Mouse (Mus musculus): Measurements from ENCODE around the gene Gm5483. TPM values are rescaled to one million over a fixed set of nuclear protein-coding genes. Genes with fewer than 3 reads are reported as not detected.
"Not testable (repeated sequence)": the region's sequence is repeated elsewhere in the genome, so short reads cannot be mapped to it uniquely, and the experiment has no call there.

Gene Gm5483
- total and polyA plus RNA-seq, 3 experiments = not detected

DNA sequence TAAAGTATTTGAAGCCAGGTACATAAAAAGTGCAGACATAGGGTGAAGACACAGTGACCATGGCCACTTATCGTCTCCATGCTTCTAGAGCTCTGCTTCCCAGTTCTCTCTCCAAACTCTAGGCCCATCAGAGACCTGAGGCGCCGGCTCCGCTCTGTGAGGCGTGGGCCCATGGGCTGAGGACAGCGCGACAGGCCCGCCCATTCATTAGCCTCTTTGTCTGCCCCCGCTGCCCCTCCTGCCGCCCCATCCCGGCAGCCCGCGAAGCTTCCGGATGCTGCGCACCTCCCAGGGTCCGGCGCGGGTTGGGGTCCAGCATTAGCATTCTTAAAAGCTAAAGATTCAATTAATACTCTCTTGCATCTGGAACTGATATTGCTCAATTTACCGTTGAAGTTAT lies 15.2 kb downstream of the Gm5483 start:
- WGBS = 60% methylated on average over 19 of the region's 19 CpGs
- TF ChIP-seq EP300 (IDR thresholded peaks at IDR 0.05; ENCODE audit: insufficient read depth, low read depth, low read length) (no peak), POLR2A (IDR thresholded peaks at IDR 0.05; ENCODE audit: insufficient read depth, low read depth, low read length) (no peak), CTCF (IDR thresholded peaks at IDR 0.05) (no peak)
- Histone ChIP-seq H3K27ac (no peak overlapping the region), H3K27me3 (ENCODE audit: control insufficient read depth, insufficient read depth, low read length) (no peaks in the 10 kb centered on the region), H3K36me3 (ENCODE audit: control insufficient read depth, insufficient read depth, low read length) (no peaks in the 10 kb centered on the region), H3K9ac (ENCODE audit: low read depth, low read length) (no peak overlapping the region), H3K4me1 (ENCODE audit: control insufficient read depth, insufficient read depth, low read length) (no peaks in the 10 kb centered on the region), H3K79me2 (replicated peaks; ENCODE audit: control insufficient read depth, insufficient read depth, low read length) (no peaks in the 10 kb centered on the region), H3K4me3 (no peak overlapping the region)
- intact Hi-C loops (cut with DNase I) = no loop called here
- DNase-seq = no peak

DNA sequence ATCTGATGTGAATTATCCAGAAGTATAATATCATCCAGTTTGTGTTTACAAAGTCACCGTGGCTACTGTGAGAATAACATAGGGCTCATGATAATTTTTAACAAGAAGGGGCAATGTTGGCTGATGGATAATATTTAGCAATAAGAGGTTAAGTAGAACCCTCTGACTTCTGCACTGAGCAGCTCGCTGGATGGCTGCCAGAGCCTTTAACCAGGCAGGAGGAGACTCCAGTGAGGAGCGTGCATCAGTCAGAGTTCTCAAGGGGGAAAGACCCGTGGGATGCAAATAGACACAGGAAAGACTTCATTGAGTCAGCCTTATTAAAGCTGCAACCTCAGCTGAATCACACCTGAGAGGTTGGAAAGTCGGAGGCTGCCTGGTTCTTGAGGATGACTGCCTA lies 19.8 kb downstream of the Gm5483 start:
- H3K79me2 ChIP-seq (replicated peaks; ENCODE audit: control insufficient read depth, insufficient read depth, low read length) = no peaks in the 10 kb centered on the region
- H3K4me1 ChIP-seq (ENCODE audit: control insufficient read depth, insufficient read depth, low read length) = no peaks in the 10 kb centered on the region
- TF ChIP-seq POLR2A (IDR thresholded peaks at IDR 0.05; ENCODE audit: insufficient read depth, low read depth, low read length) (no peak), CTCF (IDR thresholded peaks at IDR 0.05) (no peak), EP300 (IDR thresholded peaks at IDR 0.05; ENCODE audit: insufficient read depth, low read depth, low read length) (no peak)
- no peak overlapping the region for H3K27ac ChIP-seq
- no peaks in the 10 kb centered on the region for H3K36me3 ChIP-seq (ENCODE audit: control insufficient read depth, insufficient read depth, low read length)
- H3K9ac ChIP-seq (ENCODE audit: low read depth, low read length) = no peak overlapping the region
- H3K27me3 ChIP-seq (ENCODE audit: control insufficient read depth, insufficient read depth, low read length) = no peaks in the 10 kb centered on the region
- intact Hi-C loops (cut with DNase I) = no loop called here
- no peak overlapping the region for H3K4me3 ChIP-seq
- 57% methylated on average over 5 of the region's 5 CpGs for WGBS
- no peak for DNase-seq

DNA sequence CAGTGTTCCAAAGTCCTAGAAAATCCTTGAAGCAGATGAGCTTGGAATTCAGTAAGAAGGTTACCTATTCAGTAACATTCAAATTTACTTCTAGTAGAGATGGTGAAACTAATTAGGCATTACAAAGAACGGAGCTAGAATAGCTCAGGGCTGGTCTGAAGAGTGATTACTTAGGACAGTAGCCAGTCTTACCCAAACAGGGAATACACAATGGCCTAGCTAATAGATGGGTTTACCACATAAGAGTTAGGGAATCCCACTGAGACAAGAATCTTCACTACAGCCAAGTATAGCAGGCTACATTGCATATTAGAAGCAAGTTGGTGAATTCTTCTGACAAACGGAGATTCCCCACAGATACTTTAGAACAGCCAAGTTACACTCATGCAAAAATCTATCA lies 21.7 kb downstream of the Gm5483 start:
- H3K79me2 ChIP-seq (replicated peaks; ENCODE audit: control insufficient read depth, insufficient read depth, low read length); DNase-seq; H3K9ac ChIP-seq (ENCODE audit: low read depth, low read length); intact Hi-C loops (cut with DNase I); H3K4me1 ChIP-seq (ENCODE audit: control insufficient read depth, insufficient read depth, low read length); H3K36me3 ChIP-seq (ENCODE audit: control insufficient read depth, insufficient read depth, low read length); H3K4me3 ChIP-seq; H3K27me3 ChIP-seq (ENCODE audit: control insufficient read depth, insufficient read depth, low read length); H3K27ac ChIP-seq: not testable (repeated sequence)
- WGBS = 49% methylated on average over 2 of the region's 2 CpGs

DNA sequence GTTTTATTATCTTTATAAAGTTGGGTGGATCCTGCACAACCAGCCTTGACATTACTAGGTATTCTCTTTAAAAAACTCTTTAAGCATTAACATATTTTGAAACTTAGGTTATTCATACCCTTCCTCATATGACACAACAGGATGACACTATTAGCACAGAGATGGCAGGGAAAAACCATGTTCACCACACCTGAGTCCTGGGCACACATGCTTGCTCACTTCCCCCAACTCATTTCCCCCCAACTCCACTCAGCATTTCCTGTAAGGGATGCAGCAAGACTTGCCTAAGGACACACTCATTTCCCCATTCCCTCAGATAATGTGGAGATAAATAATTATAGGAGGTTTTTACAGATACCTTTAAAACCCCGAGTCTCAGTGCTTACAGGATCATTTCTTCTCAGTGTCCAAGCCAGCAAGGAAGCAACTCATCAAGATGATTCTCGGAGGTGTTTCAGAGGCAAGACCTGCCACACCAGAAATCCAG lies 26.0 kb downstream of the Gm5483 start, which contains the start of gene Gm5416:
Gene Gm5416 (plus strand): TSS at position 437 of the 487 bp plus-strand sequence.
- DNase-seq = no peak
- TF ChIP-seq CTCF (IDR thresholded peaks at IDR 0.05) (no peak), POLR2A (IDR thresholded peaks at IDR 0.05; ENCODE audit: insufficient read depth, low read depth, low read length) (no peak), EP300 (IDR thresholded peaks at IDR 0.05; ENCODE audit: insufficient read depth, low read depth, low read length) (no peak)
- intact Hi-C loops (cut with DNase I) = no loop called here
- no peak within 1 kb of the TSS for H3K4me3 ChIP-seq
- no peaks in the 10 kb centered on the region for H3K79me2 ChIP-seq (replicated peaks; ENCODE audit: control insufficient read depth, insufficient read depth, low read length)
- H3K27ac ChIP-seq = no peak within 1 kb of the TSS
- no peaks in the 10 kb centered on the region for H3K4me1 ChIP-seq (ENCODE audit: control insufficient read depth, insufficient read depth, low read length)
- H3K36me3 ChIP-seq (ENCODE audit: control insufficient read depth, insufficient read depth, low read length) = no peaks in the 10 kb centered on the region
- 70% methylated on average over 2 of the region's 2 CpGs for WGBS
- no peak within 1 kb of the TSS for H3K9ac ChIP-seq (ENCODE audit: low read depth, low read length)
- no peaks in the 10 kb centered on the region for H3K27me3 ChIP-seq (ENCODE audit: control insufficient read depth, insufficient read depth, low read length)

DNA sequence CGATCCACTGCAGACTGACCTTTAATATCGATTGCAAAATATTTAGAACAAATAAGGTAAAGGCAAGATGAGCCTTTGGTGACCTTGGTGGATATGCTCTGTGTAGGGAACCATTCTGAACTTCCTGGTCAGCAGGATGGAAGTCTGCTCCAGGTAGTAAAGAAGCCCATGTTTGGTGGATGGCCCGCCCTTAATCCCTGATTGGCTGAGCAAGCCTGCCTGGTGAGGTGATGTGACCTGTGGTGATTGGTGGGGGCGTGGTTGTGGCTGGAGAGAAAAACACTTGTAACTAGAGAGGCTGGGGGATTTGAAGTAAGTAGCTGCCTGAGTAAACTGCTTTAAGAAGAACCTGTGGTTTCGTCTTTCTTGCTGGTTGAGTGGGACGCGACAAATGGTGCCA lies 37.2 kb downstream of the Gm5483 start, which contains the start of gene 2010005H15Rik:
Gene 2010005H15Rik (plus strand): TSS at position 301 of the 400 bp plus-strand sequence.
- H3K9ac ChIP-seq (ENCODE audit: low read depth, low read length); H3K4me3 ChIP-seq; H3K79me2 ChIP-seq (replicated peaks; ENCODE audit: control insufficient read depth, insufficient read depth, low read length); H3K36me3 ChIP-seq (ENCODE audit: control insufficient read depth, insufficient read depth, low read length); H3K27me3 ChIP-seq (ENCODE audit: control insufficient read depth, insufficient read depth, low read length); DNase-seq; intact Hi-C loops (cut with DNase I); H3K27ac ChIP-seq; H3K4me1 ChIP-seq (ENCODE audit: control insufficient read depth, insufficient read depth, low read length): not testable (repeated sequence)
- 91% methylated on average over 7 of the region's 7 CpGs for whole genome bisulfite sequencing

Other genes starting within 250 kb of the Gm5483 start
- 1 to 10 TPM; 9.3 to 9.8 TPM for gene Parp9, start 245.7 kb upstream of the Gm5483 start, total RNA-seq (2021)
- 6.5 and 11.1 TPM in 2 replicates for gene Parp9, start 245.7 kb upstream of the Gm5483 start, polyA plus RNA-seq (2012; rRNA removed)
- gene Dtx3l, start 245.1 kb upstream of the Gm5483 start, total RNA-seq (2021) = 1 to 10 TPM; 8.6 to 8.9 TPM
- gene Dtx3l, start 245.1 kb upstream of the Gm5483 start, polyA plus RNA-seq (2012; rRNA removed) = 5.9 and 8.9 TPM in 2 replicates
- 100 to 1,000 TPM; 112 to 128 TPM for gene Kpna1, start 205.5 kb upstream of the Gm5483 start, total RNA-seq (2021)
- gene Kpna1, start 205.5 kb upstream of the Gm5483 start, polyA plus RNA-seq (2012; rRNA removed) = 18.7 and 40.3 TPM in 2 replicates
- gene Wdr5b, start 143.0 kb upstream of the Gm5483 start, total RNA-seq (2021) = 1 to 10 TPM; 2.7 to 2.8 TPM
- gene Wdr5b, start 143.0 kb upstream of the Gm5483 start, polyA plus RNA-seq (2012; rRNA removed) = 1.8 and 2.5 TPM in 2 replicates
- gene Fam162a, start 112.6 kb upstream of the Gm5483 start, total RNA-seq (2021) = 100 to 1,000 TPM; 212 to 248 TPM
- 95.0 and 98.5 TPM in 2 replicates for gene Fam162a, start 112.6 kb upstream of the Gm5483 start, polyA plus RNA-seq (2012; rRNA removed)
- gene Ccdc58, start 112.5 kb upstream of the Gm5483 start, total RNA-seq (2021) = 10 to 100 TPM; 31.1 to 33.3 TPM
- gene Ccdc58, start 112.5 kb upstream of the Gm5483 start, polyA plus RNA-seq (2012; rRNA removed) = 14.0 and 24.2 TPM in 2 replicates
- not detected for gene Csta1, start 53.0 kb upstream of the Gm5483 start, total RNA-seq (2021)
- not detected in 2 replicates for gene Csta1, start 53.0 kb upstream of the Gm5483 start, polyA plus RNA-seq (2012; rRNA removed)
- gene Stfa2l1, start 27.4 kb upstream of the Gm5483 start, total RNA-seq (2021) = not detected
- gene Stfa2l1, start 27.4 kb upstream of the Gm5483 start, polyA plus RNA-seq (2012; rRNA removed) = not detected in 2 replicates
- not detected for gene Gm5416, start 26.2 kb downstream of the Gm5483 start, total RNA-seq (2021)
- gene Gm5416, start 26.2 kb downstream of the Gm5483 start, polyA plus RNA-seq (2012; rRNA removed) = not detected in 2 replicates
- gene 2010005H15Rik, start 37.3 kb downstream of the Gm5483 start, total RNA-seq (2021) = not detected
- gene 2010005H15Rik, start 37.3 kb downstream of the Gm5483 start, polyA plus RNA-seq (2012; rRNA removed) = not detected in 2 replicates
- not detected for gene Stfa1, start 92.7 kb downstream of the Gm5483 start, total RNA-seq (2021)
- not detected in 2 replicates for gene Stfa1, start 92.7 kb downstream of the Gm5483 start, polyA plus RNA-seq (2012; rRNA removed)
- not detected for gene BC117090, start 150.1 kb downstream of the Gm5483 start, total RNA-seq (2021)
- not detected in 2 replicates for gene BC117090, start 150.1 kb downstream of the Gm5483 start, polyA plus RNA-seq (2012; rRNA removed)
- gene BC100530, start 183.5 kb downstream of the Gm5483 start, total RNA-seq (2021) = not detected
- gene BC100530, start 183.5 kb downstream of the Gm5483 start, polyA plus RNA-seq (2012; rRNA removed) = not detected in 2 replicates
- gene Stfa2, start 224.2 kb downstream of the Gm5483 start, total RNA-seq (2021) = not detected
- gene Stfa2, start 224.2 kb downstream of the Gm5483 start, polyA plus RNA-seq (2012; rRNA removed) = not detected in 2 replicates

Data from heart, adult 2 months (tissue).